Mouse (Mus musculus): ENCODE measurements around the gene Vsx1. TPM values are rescaled to one million over a fixed set of nuclear protein-coding genes. Genes with fewer than 3 reads are reported as not detected.

Gene Vsx1
- polyA plus RNA-seq, 1 experiment from 2014 or later: not detected

DNA sequence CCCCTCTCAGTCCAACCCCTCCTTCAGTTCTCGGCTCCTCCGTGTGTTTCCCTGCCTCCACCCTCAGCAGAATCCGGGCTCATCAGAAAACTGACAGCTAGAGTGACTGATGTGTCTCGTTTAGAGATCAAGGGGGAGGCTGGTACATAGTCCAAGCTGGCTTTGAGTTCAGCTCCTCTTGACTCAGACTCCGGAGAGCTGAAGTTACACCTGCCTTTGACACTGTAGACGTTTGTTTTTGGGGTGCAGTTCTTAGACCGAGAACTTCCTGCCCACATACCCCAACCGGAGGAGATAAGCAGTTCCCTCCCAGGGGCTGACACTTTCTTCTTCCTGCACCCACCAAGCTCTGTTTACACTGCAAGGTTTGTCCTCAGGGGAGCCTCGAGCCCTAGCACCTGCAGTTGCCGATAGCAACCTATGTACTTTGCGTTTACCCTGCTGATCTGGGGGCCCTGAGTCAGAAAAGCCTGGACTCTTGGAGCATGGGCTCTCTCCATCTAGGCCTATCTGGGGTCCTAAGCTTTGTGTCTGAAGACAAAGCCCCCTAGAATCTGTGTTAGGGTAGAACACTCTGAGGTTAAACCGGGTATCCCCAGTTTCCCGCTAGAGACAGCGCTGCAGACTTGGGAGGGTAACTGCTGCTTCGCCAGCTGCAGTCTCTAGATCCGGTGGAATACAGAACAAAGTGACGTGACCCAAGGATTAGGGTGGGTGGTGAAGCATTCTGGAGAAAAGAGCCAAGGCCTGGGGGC is 21.9 kb downstream of the Vsx1 start:
- H3K4me1 ChIP-seq (replicated peaks): peaks cover 10% of the 10 kb centered on the region
- H3K36me3 ChIP-seq: no peaks in the 10 kb centered on the region
- peak overlapping the region; percentile 66 for H3K4me3 ChIP-seq (replicated peaks)
- H3K9me3 ChIP-seq: no peaks in the 10 kb centered on the region
- H3K27ac ChIP-seq: no peak overlapping the region
- peaks cover 60% of the 10 kb centered on the region for H3K27me3 ChIP-seq
- 3% methylated on average over 17 of the region's 17 CpGs for WGBS
- peak overlapping the region; percentile 70 for H3K9ac ChIP-seq (replicated peaks)
- H3K4me2 ChIP-seq: peak overlapping the region; percentile 95
- peak; percentile 24 for ATAC-seq (ENCODE audit: insufficient number of reproducible peaks, insufficient read depth, low FRiP score, low TSS enrichment, low read depth)

DNA sequence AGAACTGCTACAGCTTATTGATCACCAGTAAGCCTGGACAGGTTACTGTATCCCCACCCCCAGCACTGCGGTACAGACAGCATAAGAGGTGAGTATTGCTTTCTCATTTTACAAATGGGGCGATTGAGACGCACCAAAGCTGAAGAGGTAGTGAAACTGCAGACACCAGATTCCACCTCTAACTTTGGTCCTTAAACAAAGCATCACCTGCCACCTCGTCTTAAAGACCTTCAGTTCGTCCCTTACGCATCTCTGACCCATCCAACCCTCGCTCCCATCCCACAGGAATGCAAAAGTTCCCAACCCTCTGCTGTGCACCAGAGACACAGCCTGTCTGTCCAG is 22.5 kb downstream of the Vsx1 start:
- H3K4me3 ChIP-seq (replicated peaks): peak overlapping the region; percentile 66
- no peak overlapping the region for H3K9ac ChIP-seq (replicated peaks)
- peak overlapping the region; percentile 95 for H3K4me2 ChIP-seq
- peaks cover 10% of the 10 kb centered on the region for H3K4me1 ChIP-seq (replicated peaks)
- no peaks in the 10 kb centered on the region for H3K9me3 ChIP-seq
- 43% methylated on average over 7 of the region's 7 CpGs for WGBS
- H3K27me3 ChIP-seq: peaks cover 56% of the 10 kb centered on the region
- 0 out of 2 replicates have a peak, but pooled peaks have one; percentile 11 for ATAC-seq (ENCODE audit: insufficient number of reproducible peaks, insufficient read depth, low FRiP score, low TSS enrichment, low read depth)
- no peak overlapping the region for H3K27ac ChIP-seq
- H3K36me3 ChIP-seq: no peaks in the 10 kb centered on the region

DNA sequence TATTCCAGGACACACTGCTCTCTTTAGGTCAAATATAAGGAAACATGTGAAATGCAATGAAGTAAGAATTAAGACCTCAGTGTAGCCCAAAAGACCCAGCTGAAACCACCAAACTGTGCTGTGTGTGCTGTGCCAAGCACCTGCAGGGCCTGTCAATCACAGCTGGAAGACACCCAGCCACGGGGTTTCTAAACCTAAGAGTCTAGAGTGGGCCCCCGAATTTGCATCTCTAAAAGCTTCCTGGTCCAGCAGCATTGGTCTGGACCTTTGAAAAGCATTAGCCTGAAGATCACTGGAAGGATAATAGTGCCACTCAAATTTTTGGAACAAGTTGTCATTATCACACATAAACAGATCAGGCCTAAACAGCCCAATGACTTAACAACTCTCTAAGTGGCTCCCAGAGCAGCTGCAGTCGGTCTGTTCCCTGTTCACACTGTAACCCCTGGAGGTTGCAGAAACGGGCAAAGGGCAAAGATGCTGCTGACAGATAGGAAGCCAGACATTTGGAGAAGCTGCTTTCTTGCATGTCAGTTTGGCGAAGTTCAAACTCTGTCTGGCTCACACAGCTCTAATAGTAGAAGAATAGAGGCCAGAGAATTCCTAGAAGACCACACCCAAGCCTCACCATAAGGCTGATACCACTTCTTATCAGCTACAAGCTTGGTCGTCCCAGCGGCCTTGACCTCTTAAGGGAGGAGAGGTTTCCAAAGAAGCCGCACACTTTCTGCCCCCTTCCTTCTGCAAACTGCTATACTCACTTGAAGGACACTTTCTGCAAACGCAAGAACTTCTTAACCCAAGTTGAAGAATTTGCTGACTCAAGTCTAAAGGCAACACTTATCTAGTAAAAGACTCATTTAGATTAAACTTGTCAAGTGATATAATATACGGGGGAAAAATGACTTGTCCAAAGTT is 23.4 kb downstream of the Vsx1 start:
- Histone ChIP-seq H3K27ac (no peak overlapping the region), H3K36me3 (no peaks in the 10 kb centered on the region), H3K4me3 (replicated peaks) (no peak overlapping the region), H3K27me3 (peaks cover 56% of the 10 kb centered on the region), H3K4me2 (no peak overlapping the region), H3K9ac (replicated peaks) (no peak overlapping the region), H3K4me1 (replicated peaks) (peaks cover 10% of the 10 kb centered on the region), H3K9me3 (no peaks in the 10 kb centered on the region)
- WGBS: 61% methylated on average over 10 of the region's 10 CpGs
- no peak for ATAC-seq (ENCODE audit: insufficient number of reproducible peaks, insufficient read depth, low FRiP score, low TSS enrichment, low read depth)

DNA sequence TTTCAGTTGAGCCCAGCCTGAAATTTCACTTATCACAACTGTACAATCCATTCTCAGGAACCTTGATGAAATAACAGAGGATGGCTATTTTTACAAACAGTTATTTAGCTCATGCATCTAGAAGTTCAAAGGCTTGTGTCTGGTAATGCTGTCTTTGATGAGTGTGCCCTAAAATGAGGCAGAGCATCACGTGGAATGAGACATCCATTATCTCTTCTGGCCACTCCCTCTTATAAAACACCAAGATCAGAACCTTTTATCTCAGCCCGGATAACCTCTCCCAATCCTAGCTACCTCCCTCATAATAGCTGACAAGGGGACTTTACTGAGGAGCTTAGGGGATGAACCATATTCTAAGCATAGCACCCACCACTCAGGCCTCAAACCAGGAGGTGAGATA is 24.2 kb downstream of the Vsx1 start:
- WGBS: 46% methylated on average over 2 of the region's 2 CpGs
- ATAC-seq (ENCODE audit: insufficient number of reproducible peaks, insufficient read depth, low FRiP score, low TSS enrichment, low read depth): no peak
- H3K36me3 ChIP-seq: no peaks in the 10 kb centered on the region
- no peak overlapping the region for H3K27ac ChIP-seq
- peaks cover 54% of the 10 kb centered on the region for H3K27me3 ChIP-seq
- peaks cover 10% of the 10 kb centered on the region for H3K4me1 ChIP-seq (replicated peaks)
- no peak overlapping the region for H3K4me2 ChIP-seq
- H3K9me3 ChIP-seq: no peaks in the 10 kb centered on the region
- no peak overlapping the region for H3K9ac ChIP-seq (replicated peaks)
- H3K4me3 ChIP-seq (replicated peaks): no peak overlapping the region

DNA sequence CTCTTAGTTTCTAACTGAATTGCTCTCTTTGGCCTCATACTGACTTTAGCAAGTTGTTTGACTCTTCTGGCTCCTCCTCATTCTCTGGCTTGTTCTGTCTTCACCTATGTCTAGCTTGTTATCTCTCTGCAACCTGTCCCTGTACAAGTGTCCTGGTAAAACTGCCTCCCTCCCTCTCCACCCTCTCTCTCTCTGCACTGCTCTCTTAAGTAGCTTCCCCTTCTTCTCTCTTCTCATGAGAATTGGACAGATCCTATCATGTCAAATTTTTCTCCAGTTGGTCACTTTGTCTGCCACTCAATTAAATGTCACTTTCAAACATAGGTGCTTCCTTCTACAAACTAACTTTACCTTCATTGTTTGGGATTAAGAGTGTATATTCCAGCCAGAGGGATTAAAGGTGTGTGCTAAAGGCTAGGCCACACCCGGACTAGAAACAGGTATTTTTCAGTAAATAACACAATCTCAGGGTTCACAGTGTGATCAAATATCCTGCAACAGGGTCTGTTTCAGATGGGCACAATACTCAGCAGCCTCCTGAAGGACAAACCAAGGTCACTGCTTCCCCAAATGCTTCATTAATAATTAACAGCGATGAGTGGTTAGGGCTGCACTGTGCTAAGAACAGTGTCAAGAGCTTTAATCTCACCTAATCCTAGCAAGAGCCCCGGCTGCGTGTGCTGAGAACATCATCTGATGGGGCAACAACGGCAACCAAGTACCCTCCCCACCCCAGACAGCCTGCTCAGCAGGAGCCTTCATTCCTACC is 24.8 kb downstream of the Vsx1 start:
- WGBS: 76% methylated on average over 5 of the region's 5 CpGs
- H3K9me3 ChIP-seq: no peaks in the 10 kb centered on the region
- peaks cover 10% of the 10 kb centered on the region for H3K4me1 ChIP-seq (replicated peaks)
- H3K27ac ChIP-seq: no peak overlapping the region
- H3K9ac ChIP-seq (replicated peaks): no peak overlapping the region
- no peak for ATAC-seq (ENCODE audit: insufficient number of reproducible peaks, insufficient read depth, low FRiP score, low TSS enrichment, low read depth)
- no peaks in the 10 kb centered on the region for H3K36me3 ChIP-seq
- H3K4me2 ChIP-seq: no peak overlapping the region
- H3K27me3 ChIP-seq: peaks cover 48% of the 10 kb centered on the region
- H3K4me3 ChIP-seq (replicated peaks): no peak overlapping the region

DNA sequence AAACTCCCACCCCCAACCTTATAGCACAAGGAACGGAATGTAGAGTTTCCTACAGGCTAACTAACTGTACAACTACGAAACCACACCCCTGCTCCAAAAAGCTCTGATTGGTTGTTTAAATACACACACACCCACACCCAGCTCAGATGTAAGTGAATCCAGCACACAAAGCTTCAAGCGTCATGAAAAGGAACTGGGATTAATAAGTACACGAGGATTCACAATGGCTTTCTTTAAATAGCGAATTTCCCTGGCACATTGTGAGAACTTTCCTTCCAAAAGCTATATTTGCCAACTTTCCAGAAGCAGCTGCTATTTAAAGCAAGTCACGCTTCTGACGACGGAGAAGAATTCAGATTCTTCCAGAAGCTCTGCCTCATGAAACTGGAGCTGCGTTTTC is 25.9 kb downstream of the Vsx1 start:
- H3K4me2 ChIP-seq: no peak overlapping the region
- peaks cover 39% of the 10 kb centered on the region for H3K27me3 ChIP-seq
- H3K4me3 ChIP-seq (replicated peaks): no peak overlapping the region
- ATAC-seq (ENCODE audit: insufficient number of reproducible peaks, insufficient read depth, low FRiP score, low TSS enrichment, low read depth): no peak
- 73% methylated on average over 9 of the region's 9 CpGs for WGBS
- H3K36me3 ChIP-seq: no peaks in the 10 kb centered on the region
- no peaks in the 10 kb centered on the region for H3K9me3 ChIP-seq
- peaks cover 6% of the 10 kb centered on the region for H3K4me1 ChIP-seq (replicated peaks)
- H3K9ac ChIP-seq (replicated peaks): no peak overlapping the region
- H3K27ac ChIP-seq: no peak overlapping the region

DNA sequence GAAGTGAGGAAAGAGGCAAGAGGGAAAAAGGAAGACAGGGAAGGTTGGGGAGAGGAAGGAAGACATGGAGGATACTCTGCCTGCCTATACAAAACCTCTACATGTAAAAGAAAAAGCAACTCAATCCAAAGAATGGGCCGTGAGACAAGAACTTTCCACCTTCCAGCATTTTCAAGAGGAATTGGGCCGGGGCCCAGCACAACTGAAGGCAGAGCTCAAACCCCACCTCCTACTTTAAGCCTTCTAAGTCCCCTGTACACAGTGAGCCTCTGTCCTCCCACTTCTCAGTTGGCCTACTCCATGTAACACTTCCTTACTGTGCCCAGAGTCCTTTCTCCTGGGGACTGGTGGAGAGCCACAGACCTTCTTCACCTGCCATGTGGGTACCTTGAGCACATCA is 27.2 kb downstream of the Vsx1 start:
- 92% methylated on average over 2 of the region's 2 CpGs for WGBS
- Histone ChIP-seq H3K27me3 (peaks cover 27% of the 10 kb centered on the region), H3K27ac (no peak overlapping the region), H3K9ac (replicated peaks) (no peak overlapping the region), H3K4me3 (replicated peaks) (no peak overlapping the region), H3K36me3 (no peaks in the 10 kb centered on the region), H3K4me1 (replicated peaks) (no peaks in the 10 kb centered on the region), H3K4me2 (no peak overlapping the region), H3K9me3 (peaks cover 3% of the 10 kb centered on the region; the same call in 1 of the 2 replicates)
- no peak for ATAC-seq (ENCODE audit: insufficient number of reproducible peaks, insufficient read depth, low FRiP score, low TSS enrichment, low read depth)

DNA sequence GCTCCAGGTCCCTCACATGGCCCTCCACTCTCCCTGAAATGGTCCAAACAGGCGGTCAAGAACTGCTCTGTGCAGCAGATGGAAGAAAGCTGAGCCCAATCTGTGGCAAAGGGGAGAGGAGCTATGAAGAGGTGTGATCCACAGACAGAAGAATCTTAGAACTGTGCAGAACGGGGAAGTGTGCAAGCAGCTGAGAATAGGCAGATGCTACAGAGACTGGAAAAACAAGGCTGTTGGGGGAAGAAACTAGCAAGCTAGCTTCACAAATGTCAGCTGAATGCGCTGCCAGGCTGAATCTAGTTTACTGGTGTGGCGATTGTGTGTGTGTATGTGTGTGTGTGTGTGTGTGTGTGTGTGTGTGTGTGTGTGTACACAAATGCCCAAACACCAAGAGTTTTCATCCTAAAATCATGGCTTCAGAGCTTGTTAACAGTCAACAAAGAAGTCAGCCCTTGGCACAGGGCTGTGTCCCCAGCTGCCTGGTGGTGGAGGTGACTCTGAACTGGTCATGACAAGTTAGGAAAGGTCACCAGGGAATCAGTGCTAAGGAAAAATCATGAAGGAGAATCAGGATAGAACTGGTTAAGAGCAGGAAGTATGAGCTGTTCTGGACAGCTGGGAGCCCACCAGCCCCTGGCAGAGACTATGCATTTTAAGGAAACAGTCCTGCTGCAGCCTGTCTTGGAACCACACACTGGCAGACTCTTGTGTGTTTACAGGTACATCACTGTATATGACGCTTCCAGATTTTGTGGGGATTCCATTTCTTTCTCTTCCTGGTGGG is 28.3 kb downstream of the Vsx1 start:
- Histone ChIP-seq H3K9ac (replicated peaks) (no peak overlapping the region), H3K9me3 (peaks cover 3% of the 10 kb centered on the region; the same call in 1 of the 2 replicates), H3K27me3 (peaks cover 16% of the 10 kb centered on the region), H3K4me3 (replicated peaks) (no peak overlapping the region), H3K27ac (no peak overlapping the region), H3K4me1 (replicated peaks) (no peaks in the 10 kb centered on the region), H3K4me2 (no peak overlapping the region), H3K36me3 (no peaks in the 10 kb centered on the region)
- WGBS: 83% methylated on average over 5 of the region's 5 CpGs
- no peak for ATAC-seq (ENCODE audit: insufficient number of reproducible peaks, insufficient read depth, low FRiP score, low TSS enrichment, low read depth)

DNA sequence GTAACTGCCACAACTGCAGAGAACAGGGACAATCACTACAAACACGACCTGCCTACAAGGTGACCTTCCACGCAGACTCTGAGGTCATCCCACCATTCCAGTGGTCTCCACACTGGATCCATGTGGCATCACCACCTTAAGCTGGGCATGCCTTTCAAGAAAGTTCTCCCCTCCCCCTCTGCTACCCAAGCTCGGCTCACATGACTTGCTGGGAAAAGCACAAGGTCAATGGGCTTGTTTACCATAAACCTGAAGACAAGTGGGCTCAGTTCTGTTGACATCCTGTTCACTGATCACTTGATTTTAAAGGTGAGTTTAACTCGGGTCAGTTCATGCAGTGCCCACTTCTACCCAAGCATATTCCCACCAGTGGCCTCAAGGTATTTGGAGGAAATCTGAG is 29.1 kb downstream of the Vsx1 start:
- H3K36me3 ChIP-seq: no peaks in the 10 kb centered on the region
- no peaks in the 10 kb centered on the region for H3K4me1 ChIP-seq (replicated peaks)
- H3K27me3 ChIP-seq: peaks cover 9% of the 10 kb centered on the region; the same call in 1 of the 2 replicates
- H3K9me3 ChIP-seq: peaks cover 3% of the 10 kb centered on the region; the same call in 1 of the 2 replicates
- H3K4me3 ChIP-seq (replicated peaks): no peak overlapping the region
- ATAC-seq (ENCODE audit: insufficient number of reproducible peaks, insufficient read depth, low FRiP score, low TSS enrichment, low read depth): no peak
- 77% methylated on average over 4 of the region's 4 CpGs for WGBS
- H3K4me2 ChIP-seq: no peak overlapping the region
- no peak overlapping the region for H3K9ac ChIP-seq (replicated peaks)
- no peak overlapping the region for H3K27ac ChIP-seq

DNA sequence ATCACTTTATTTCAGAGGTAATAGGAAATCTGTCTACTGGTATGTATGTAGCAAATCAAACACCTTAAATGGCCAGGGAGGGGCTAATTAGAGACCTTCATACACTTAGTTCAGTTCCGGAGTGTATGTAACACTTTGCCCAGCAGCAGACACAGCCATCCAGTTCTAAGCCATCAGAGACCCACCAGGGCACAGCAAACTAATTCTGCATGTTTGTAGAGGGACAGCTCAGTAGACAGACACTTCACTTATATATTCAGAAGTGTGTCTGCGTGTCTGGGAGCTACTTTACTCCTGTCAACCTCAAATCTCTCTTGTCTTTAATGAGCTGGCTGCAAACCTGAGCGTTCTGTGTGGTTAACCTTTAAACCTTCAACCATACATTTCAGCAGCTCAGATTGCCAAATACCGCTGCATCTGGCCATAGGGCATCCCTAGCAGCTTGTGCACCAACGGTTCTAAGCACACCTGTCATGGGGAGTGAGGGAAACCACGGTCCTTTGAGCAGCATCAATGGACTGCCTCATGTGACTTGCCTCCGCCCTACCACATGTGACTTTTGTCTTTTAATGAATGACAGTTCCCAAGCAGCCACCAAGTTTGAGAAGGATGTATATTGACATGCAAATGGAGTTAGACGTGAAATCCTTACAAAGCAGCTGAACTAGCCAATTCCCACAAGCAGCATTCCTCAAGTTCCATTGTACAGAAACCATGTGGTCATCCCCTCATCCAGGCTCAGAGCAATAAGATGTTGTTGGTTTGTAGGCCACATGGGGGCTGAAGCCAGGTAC is 32.0 kb downstream of the Vsx1 start:
- Histone ChIP-seq H3K4me1 (replicated peaks) (no peaks in the 10 kb centered on the region), H3K4me3 (replicated peaks) (no peak overlapping the region), H3K36me3 (no peaks in the 10 kb centered on the region), H3K9me3 (peaks cover 3% of the 10 kb centered on the region; the same call in 1 of the 2 replicates), H3K27me3 (no peaks in the 10 kb centered on the region), H3K27ac (no peak overlapping the region), H3K4me2 (no peak overlapping the region), H3K9ac (replicated peaks) (no peak overlapping the region)
- 71% methylated on average over 8 of the region's 8 CpGs for WGBS
- ATAC-seq (ENCODE audit: insufficient number of reproducible peaks, insufficient read depth, low FRiP score, low TSS enrichment, low read depth): no peak

Data from limb, embryonic 12.5 days (tissue).